Mouse (Mus musculus): ENCODE measurements at regions not wholly inside any gene's neighbourhood (a gene's known extent, or its start where the extent isn't known, plus 50 kb on each side); places are given as distances from the start of the nearest gene placed in this dataset.

GRCm38 (mm10) chr3:21774172-21774842, 302.1 kb upstream of the Tbl1xr1 start:
- TF ChIP-seq POLR2A (IDR thresholded peaks at IDR 0.05; ENCODE audit: borderline replicate concordance, low read depth, low read length) (no peak), CTCF (IDR thresholded peaks at IDR 0.05; ENCODE audit: low read depth, low read length) (no peak)
